Mouse (Mus musculus): ENCODE measurements around the gene Slc39a7. TPM values are rescaled to one million over a fixed set of nuclear protein-coding genes. Genes with fewer than 3 reads are reported as not detected.

The Slc39a7 gene
- polyA plus RNA-seq (2012; rRNA removed; ENCODE audit: low replicate concordance), result 134 and 217 TPM in 2 replicates

DNA sequence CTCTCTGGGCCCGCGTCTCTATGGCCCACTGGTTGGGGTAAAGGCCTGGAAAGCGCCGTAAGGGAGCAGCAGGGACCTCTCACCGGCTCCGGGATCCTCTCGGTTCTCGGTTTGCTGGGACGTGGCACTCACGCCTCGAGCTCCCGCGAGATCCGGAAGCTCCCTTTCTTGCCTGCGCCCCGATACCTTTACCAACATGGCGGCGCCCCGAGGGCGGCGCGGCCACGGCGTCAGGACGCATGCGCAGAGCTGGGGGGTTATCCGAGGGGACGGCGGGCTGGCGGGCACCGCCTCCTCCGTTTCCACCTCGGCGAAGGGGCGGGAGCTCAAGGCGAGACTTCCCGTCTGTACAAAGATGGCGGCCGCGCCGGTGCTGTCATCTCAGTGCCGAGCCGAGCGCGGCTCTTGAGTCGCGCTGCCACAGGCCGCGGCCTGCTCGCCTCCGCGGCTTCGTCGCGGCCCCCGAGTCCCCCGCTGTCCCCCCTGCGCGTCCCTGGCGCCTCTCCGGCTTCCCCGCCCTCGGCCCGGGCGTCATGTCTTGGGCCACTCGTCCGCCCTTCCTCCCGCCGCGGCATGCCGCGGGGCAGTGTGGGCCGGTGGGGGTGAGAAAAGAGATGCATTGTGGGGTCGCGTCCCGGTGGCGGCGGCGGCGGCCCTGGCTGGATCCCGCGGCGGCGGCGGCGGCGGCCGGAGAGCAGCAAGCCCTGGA, at the start of gene Slc39a7, which contains the start of gene Rxrb:
Gene Slc39a7, minus strand, starts transcription at position 218 of the 709 bp plus-strand sequence.
Gene Rxrb, plus strand, starts transcription at position 348 of the 709 bp plus-strand sequence.

GRCm38 (mm10) chr17:34038878-34039561, 7.5 kb upstream of the Slc39a7 start, which contains the start of gene Col11a2:
Gene Col11a2 (plus strand): TSS chr17:34039437.

GRCm38 (mm10) chr17:34027656-34028223, 3.7 kb downstream of the Slc39a7 start, which contains the start of gene H2-Ke6:
Gene H2-Ke6 (minus strand): TSS chr17:34028060.

DNA sequence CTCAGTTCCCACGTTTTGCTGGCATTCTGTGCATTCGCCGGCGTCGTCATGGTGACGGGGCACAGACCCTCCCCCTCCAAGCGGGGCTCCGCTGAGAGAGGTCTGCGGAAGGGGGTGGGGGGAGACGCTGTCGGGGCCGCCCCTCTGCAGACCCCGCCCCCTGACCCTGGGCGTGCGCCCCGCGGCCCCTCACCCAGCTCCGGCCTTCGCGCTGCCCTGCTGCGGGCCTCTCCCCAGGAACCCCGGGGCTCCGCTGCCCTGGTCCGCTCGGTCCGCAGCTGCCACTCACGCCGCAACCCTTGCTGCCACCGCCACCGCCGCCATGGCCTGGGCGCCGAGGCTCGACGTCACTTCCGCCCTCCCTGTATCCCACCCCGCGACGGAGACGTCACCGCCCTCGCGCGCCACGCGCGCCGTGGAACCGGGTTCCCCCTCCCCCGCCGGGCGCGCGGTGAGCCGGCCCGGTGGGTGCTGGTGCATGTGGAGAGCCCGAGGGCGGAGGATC, 7.1 kb downstream of the Slc39a7 start, which contains the start of gene Ring1:
Gene Ring1, minus strand, starts transcription at position 364 of the 505 bp plus-strand sequence.

GRCm38 (mm10) chr17:34000150-34000537, 31.3 kb downstream of the Slc39a7 start, which contains the start of gene H2-K1:
Gene H2-K1 (minus strand): TSS chr17:34000347.

Other genes starting within 250 kb of the Slc39a7 start
- 131 and 603 TPM in 2 replicates for gene Angptl4, start 249.9 kb downstream of the Slc39a7 start, polyA plus RNA-seq (2012; rRNA removed; ENCODE audit: low replicate concordance)
- gene Kank3, start 221.2 kb downstream of the Slc39a7 start, polyA plus RNA-seq (2012; rRNA removed; ENCODE audit: low replicate concordance), result 124 and 438 TPM in 2 replicates
- 443 and 1,172 TPM in 2 replicates for gene Rps28, start 207.1 kb downstream of the Slc39a7 start, polyA plus RNA-seq (2012; rRNA removed; ENCODE audit: low replicate concordance)
- gene Ndufa7, start 207.1 kb downstream of the Slc39a7 start, polyA plus RNA-seq (2012; rRNA removed; ENCODE audit: low replicate concordance), result 619 and 635 TPM in 2 replicates
- 142 and 168 TPM in 2 replicates for gene Cd320, start 188.6 kb downstream of the Slc39a7 start, polyA plus RNA-seq (2012; rRNA removed; ENCODE audit: low replicate concordance)
- not detected in 2 replicates for gene Gm7029, start 157.8 kb downstream of the Slc39a7 start, polyA plus RNA-seq (2012; rRNA removed; ENCODE audit: low replicate concordance)
- gene Kifc1, start 141.0 kb downstream of the Slc39a7 start, polyA plus RNA-seq (2012; rRNA removed; ENCODE audit: low replicate concordance), result 1.6 and 9.5 TPM in 2 replicates
- gene Platr17, start 126.5 kb downstream of the Slc39a7 start, polyA plus RNA-seq (2012; rRNA removed; ENCODE audit: low replicate concordance), result 0.22 and 0.39 TPM in 2 replicates
- 47.5 and 58.9 TPM in 2 replicates for gene Daxx, start 122.3 kb downstream of the Slc39a7 start, polyA plus RNA-seq (2012; rRNA removed; ENCODE audit: low replicate concordance)
- gene Tapbp, start 115.8 kb downstream of the Slc39a7 start, polyA plus RNA-seq (2012; rRNA removed; ENCODE audit: low replicate concordance), result 206 and 319 TPM in 2 replicates
- 42.7 and 55.1 TPM in 2 replicates for gene Zbtb22, start 115.8 kb downstream of the Slc39a7 start, polyA plus RNA-seq (2012; rRNA removed; ENCODE audit: low replicate concordance)
- 157 and 179 TPM in 2 replicates for gene Rgl2, start 102.1 kb downstream of the Slc39a7 start, polyA plus RNA-seq (2012; rRNA removed; ENCODE audit: low replicate concordance)
- gene Pfdn6, start 91.3 kb downstream of the Slc39a7 start, polyA plus RNA-seq (2012; rRNA removed; ENCODE audit: low replicate concordance), result 29.4 and 29.5 TPM in 2 replicates
- gene Wdr46, start 91.0 kb downstream of the Slc39a7 start, polyA plus RNA-seq (2012; rRNA removed; ENCODE audit: low replicate concordance), result 15.8 and 36.0 TPM in 2 replicates
- 6.6 and 9.0 TPM in 2 replicates for gene B3galt4, start 80.2 kb downstream of the Slc39a7 start, polyA plus RNA-seq (2012; rRNA removed; ENCODE audit: low replicate concordance)
- 65.8 and 76.5 TPM in 2 replicates for gene Vps52, start 75.9 kb downstream of the Slc39a7 start, polyA plus RNA-seq (2012; rRNA removed; ENCODE audit: low replicate concordance)
- gene Rps18, start 75.7 kb downstream of the Slc39a7 start, polyA plus RNA-seq (2012; rRNA removed; ENCODE audit: low replicate concordance), result 464 and 878 TPM in 2 replicates
- gene H2-K1, start 31.3 kb downstream of the Slc39a7 start, polyA plus RNA-seq (2012; rRNA removed; ENCODE audit: low replicate concordance), result 3,046 and 5,899 TPM in 2 replicates
- gene Ring1, start 7.0 kb downstream of the Slc39a7 start, polyA plus RNA-seq (2012; rRNA removed; ENCODE audit: low replicate concordance), result 31.6 and 54.8 TPM in 2 replicates
- 86.6 and 99.6 TPM in 2 replicates for gene H2-Ke6, start 3.6 kb downstream of the Slc39a7 start, polyA plus RNA-seq (2012; rRNA removed; ENCODE audit: low replicate concordance)
- gene Rxrb, start 130 bp upstream of the Slc39a7 start, polyA plus RNA-seq (2012; rRNA removed; ENCODE audit: low replicate concordance), result 48.9 and 66.9 TPM in 2 replicates
- 0.62 and 1.1 TPM in 2 replicates for gene Col11a2, start 7.8 kb upstream of the Slc39a7 start, polyA plus RNA-seq (2012; rRNA removed; ENCODE audit: low replicate concordance)
- gene H2-Oa, start 60.7 kb upstream of the Slc39a7 start, polyA plus RNA-seq (2012; rRNA removed; ENCODE audit: low replicate concordance), result 1.5 and 8.0 TPM in 2 replicates
- 57.9 and 70.0 TPM in 2 replicates for gene H2-DMa, start 87.9 kb upstream of the Slc39a7 start, polyA plus RNA-seq (2012; rRNA removed; ENCODE audit: low replicate concordance)
- gene Brd2, start 91.0 kb upstream of the Slc39a7 start, polyA plus RNA-seq (2012; rRNA removed; ENCODE audit: low replicate concordance), result 90.8 and 138 TPM in 2 replicates
- gene H2-DMb2, start 111.6 kb upstream of the Slc39a7 start, polyA plus RNA-seq (2012; rRNA removed; ENCODE audit: low replicate concordance), result 4.7 and 9.3 TPM in 2 replicates
- gene H2-DMb1, start 121.4 kb upstream of the Slc39a7 start, polyA plus RNA-seq (2012; rRNA removed; ENCODE audit: low replicate concordance), result 81.8 and 86.9 TPM in 2 replicates
- gene Tap1, start 155.9 kb upstream of the Slc39a7 start, polyA plus RNA-seq (2012; rRNA removed; ENCODE audit: low replicate concordance), result 50.0 and 54.7 TPM in 2 replicates
- gene Psmb9, start 156.1 kb upstream of the Slc39a7 start, polyA plus RNA-seq (2012; rRNA removed; ENCODE audit: low replicate concordance), result 69.5 and 80.5 TPM in 2 replicates
- 118 and 150 TPM in 2 replicates for gene Psmb8, start 166.0 kb upstream of the Slc39a7 start, polyA plus RNA-seq (2012; rRNA removed; ENCODE audit: low replicate concordance)
- gene Tap2, start 171.8 kb upstream of the Slc39a7 start, polyA plus RNA-seq (2012; rRNA removed; ENCODE audit: low replicate concordance), result 59.2 and 66.5 TPM in 2 replicates
- 4.2 and 6.1 TPM in 2 replicates for gene H2-Ob, start 207.2 kb upstream of the Slc39a7 start, polyA plus RNA-seq (2012; rRNA removed; ENCODE audit: low replicate concordance)
- 701 and 1,325 TPM in 2 replicates for gene H2-Ab1, start 226.0 kb upstream of the Slc39a7 start, polyA plus RNA-seq (2012; rRNA removed; ENCODE audit: low replicate concordance)

Data from subcutaneous adipose tissue, adult 2 months (tissue).